ENCODE assay signal across 8 mouse cellular contexts in the genomic region with DNA sequence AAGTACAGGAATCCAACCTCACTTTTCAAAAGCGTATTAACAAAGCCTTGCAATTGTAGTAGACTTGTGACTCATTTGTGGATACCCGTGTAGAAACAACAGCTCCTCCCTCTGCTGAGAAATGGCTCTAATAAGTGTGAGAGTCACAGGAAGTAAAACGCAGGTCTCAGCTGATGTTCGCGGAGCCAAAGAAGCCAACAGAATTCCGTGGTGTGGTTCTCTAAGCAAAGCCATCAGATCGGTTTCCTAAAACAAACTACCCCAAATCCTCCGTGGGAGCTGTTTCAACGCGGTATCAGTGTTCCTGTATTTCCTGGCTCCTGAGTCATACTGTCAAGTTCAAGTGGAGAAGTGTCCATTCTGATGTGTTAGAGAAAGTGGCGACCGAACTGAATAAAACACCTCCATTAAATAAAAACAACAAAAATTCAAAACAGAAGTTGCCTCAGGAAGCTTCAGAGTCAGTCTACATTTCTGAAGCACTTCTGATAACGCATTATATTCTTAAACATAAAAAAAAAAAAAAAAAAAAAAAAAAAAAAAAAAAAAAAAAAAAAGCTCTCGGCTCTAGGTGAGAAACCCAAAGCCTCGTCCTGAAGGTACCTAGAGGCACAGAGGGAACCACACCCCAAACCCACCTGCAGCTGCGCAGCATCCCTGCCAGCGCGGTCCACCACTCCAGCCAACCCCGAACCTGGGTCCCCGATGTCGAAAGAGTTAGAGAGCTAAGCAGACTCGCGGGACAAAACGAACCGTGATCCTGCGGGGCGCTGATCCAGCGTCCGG. TPM values are rescaled to one million over a fixed set of nuclear protein-coding genes. Genes with fewer than 3 reads are reported as not detected.
DNase-seq lines count a peak whose midpoint lies in the region; ATAC-seq and TF ChIP-seq lines count a peak whose summit lies in the region.

No protein-coding gene starts in this region.

- peak overlapping the region; percentile 59 for H3K4me3 ChIP-seq in left cerebral cortex, adult 2 months
- peak overlapping the region; percentile 82 for H3K4me3 ChIP-seq in midbrain, embryonic 10.5 days

- no peaks in the 10 kb centered on the region for H3K36me3 ChIP-seq in midbrain, embryonic 10.5 days

- H3K4me1 ChIP-seq in midbrain, embryonic 10.5 days = peaks cover 14% of the 10 kb centered on the region; the same call in 1 of the 2 replicates

- peaks cover 42% of the 10 kb centered on the region for H3K27me3 ChIP-seq in midbrain, embryonic 10.5 days (ENCODE audit: low read depth, poor library complexity, severe bottlenecking)

- no peak overlapping the region for H3K27ac ChIP-seq in left cerebral cortex, adult 2 months
- peak overlapping the region; percentile 85 for H3K27ac ChIP-seq in midbrain, embryonic 10.5 days (replicated peaks)

- no peaks in the 10 kb centered on the region for H3K9me3 ChIP-seq in midbrain, embryonic 10.5 days (replicated peaks)

- intact Hi-C loops in left cerebral cortex, adult 2 months (cut with DNase I) = no loop called here
- intact Hi-C loops in left cerebral cortex, postnatal 4 days (cut with DNase I) = no loop called here

- DNase-seq in left cerebral cortex, adult 2 months (ENCODE audit: extremely low spot score in 1 of 2, low spot score in 2 of 2) = no peak
- DNase-seq in left cerebral cortex, postnatal 4 days = no peak
- DNase-seq in Muller cell, postnatal 12 days (ENCODE audit: inconsistent ontology term) = peak; percentile 88
- peak; percentile 22 for DNase-seq in midbrain, embryonic 10.5 days (ENCODE audit: low spot score)
- DNase-seq in layer of hippocampus, postnatal 36 days = no peak
- no peak for DNase-seq in gastrocnemius, adult 8-10 months (ENCODE audit: low spot score in 2 of 2)

- no peak for TF ChIP-seq CTCF in left cerebral cortex, adult 2 months (IDR thresholded peaks at IDR 0.05)

- WGBS in midbrain, embryonic 10.5 days = 6% methylated on average over 29 of the region's 29 CpGs

- ATAC-seq in erythroblast, adult 5-6 weeks (replicated peaks; ENCODE audit: low FRiP score, poor library complexity, severe bottlenecking) = peak; percentile 46
- ATAC-seq in inflammation-experienced regulatory T-cells, adult 6 months = peak; percentile 73

RNA-seq across cellular contexts. Expression of gene Stx11, which starts 0.5 kb away (rescaled TPM):
- under 1 TPM; 0.07 to 0.23 TPM for total RNA-seq in left cerebral cortex, adult 2 months (2021)
- 1 to 10 TPM; 1.3 to 2.1 TPM for total RNA-seq in left cerebral cortex, postnatal 4 days (2021)
- total RNA-seq in erythroblast, adult 5-6 weeks (2015; ENCODE audit: low replicate concordance) = 7.9 and 11.7 TPM in 2 replicates
- total RNA-seq in erythroblast, adult 5-6 weeks (2017; ENCODE audit: low replicate concordance) = 7.6 and 8.1 TPM in 2 replicates
- 10 to 100 TPM; 19.2 to 28.4 (median 20.6) TPM for polyA plus RNA-seq in inflammation-experienced regulatory T-cells, adult 6 months (2017; shearing (Covaris generic))
- 1.3 and 2.2 TPM in 2 replicates for polyA plus RNA-seq in midbrain, embryonic 10.5 days (2016; fragmentation: Nextera tagmentation; extraction: Ambion mirVana)
- under 1 TPM; 0.15 to 0.23 TPM for total RNA-seq in layer of hippocampus, postnatal 36 days (2021)
- total RNA-seq in gastrocnemius, adult 8-10 months (2022) = under 1 TPM; 0.15 to 0.56 (median 0.30) TPM

RNA-seq across cellular contexts. Expression of gene Sf3b5, which starts 41.6 kb away (rescaled TPM):
- 1 to 10 TPM; 7.8 to 7.9 TPM for total RNA-seq in left cerebral cortex, adult 2 months (2021)
- total RNA-seq in left cerebral cortex, postnatal 4 days (2021) = 1 to 10 TPM; 8.6 to 9.3 TPM
- 3.5 and 4.2 TPM in 2 replicates for total RNA-seq in erythroblast, adult 5-6 weeks (2015; ENCODE audit: low replicate concordance)
- 2.8 and 3.1 TPM in 2 replicates for total RNA-seq in erythroblast, adult 5-6 weeks (2017; ENCODE audit: low replicate concordance)
- 10 to 100 TPM; 37.0 to 38.5 (median 37.3) TPM for polyA plus RNA-seq in inflammation-experienced regulatory T-cells, adult 6 months (2017; shearing (Covaris generic))
- polyA plus RNA-seq in midbrain, embryonic 10.5 days (2016; fragmentation: Nextera tagmentation; extraction: Ambion mirVana) = 42.5 and 45.7 TPM in 2 replicates
- total RNA-seq in layer of hippocampus, postnatal 36 days (2021) = 1 to 10 TPM; 7.3 to 10.0 TPM
- 1 to 10 TPM; 4.7 to 5.8 (median 5.2) TPM for total RNA-seq in gastrocnemius, adult 8-10 months (2022)

Comparison
In these comparisons a context has a peak if more than half of its experiments do, and no peak if none do; other contexts are left out.
1. DNase-seq: peak in Muller cell, postnatal 12 days (single experiment) and midbrain, embryonic 10.5 days (single experiment); none in left cerebral cortex, adult 2 months (0 of 2), left cerebral cortex, postnatal 4 days (single experiment), layer of hippocampus, postnatal 36 days (0 of 2) and gastrocnemius, adult 8-10 months (0 of 2).